Mouse (Mus musculus) thymus, adult 18-20 months (tissue): Measurements from ENCODE around the gene Fen1.

Source experiments
- DNase-seq, 2 experiments: peaks; one replicate each; pipeline ENCODE4 v3.0.0; 2022; ENCODE audit warnings: mixed read lengths in 2 of 2

Gene Fen1

DNA sequence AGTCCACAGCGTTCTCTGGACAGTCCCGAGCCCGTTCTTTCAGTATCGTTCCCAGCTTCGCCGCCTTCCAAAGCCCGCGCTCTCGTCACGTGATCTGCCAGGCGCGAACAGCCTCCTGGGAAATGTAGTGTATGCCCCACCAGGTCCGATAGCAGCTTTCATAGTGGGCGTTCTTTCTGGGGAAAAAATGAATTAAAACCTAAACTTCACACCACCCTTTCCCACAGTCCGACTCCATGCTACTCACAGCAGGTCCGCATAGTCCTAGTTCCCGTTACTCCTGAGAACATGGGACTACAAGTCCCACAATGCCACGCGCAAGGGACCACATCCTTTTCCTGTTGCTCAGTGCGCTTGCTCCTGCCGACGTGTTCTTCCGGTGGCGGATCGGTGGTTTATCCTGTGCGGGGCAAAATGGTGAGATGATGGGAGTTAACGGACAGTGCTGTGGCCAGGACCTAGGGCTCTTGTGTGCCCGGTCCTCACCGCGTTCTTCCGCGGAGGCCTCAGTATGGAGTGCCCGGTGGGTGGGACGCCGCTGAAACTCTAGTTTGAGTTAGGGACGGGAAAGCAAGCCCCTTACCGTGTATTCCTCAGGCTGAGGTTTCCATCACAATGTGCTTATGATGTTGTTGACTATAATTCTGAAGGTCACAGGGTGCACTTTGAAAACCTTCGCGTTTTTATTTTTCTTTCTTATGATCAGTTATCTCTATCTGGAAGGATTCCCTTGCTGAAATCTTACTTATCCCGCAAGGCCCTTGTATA is at the start of gene Fen1, which contains the start of gene Tmem258:
Fen1 (minus strand) TSS at position 322 of the 768 bp plus-strand sequence.
Tmem258 (plus strand) TSS at position 167 of the 768 bp plus-strand sequence.
- DNase-seq, result peak; percentile 72 to 82

DNA sequence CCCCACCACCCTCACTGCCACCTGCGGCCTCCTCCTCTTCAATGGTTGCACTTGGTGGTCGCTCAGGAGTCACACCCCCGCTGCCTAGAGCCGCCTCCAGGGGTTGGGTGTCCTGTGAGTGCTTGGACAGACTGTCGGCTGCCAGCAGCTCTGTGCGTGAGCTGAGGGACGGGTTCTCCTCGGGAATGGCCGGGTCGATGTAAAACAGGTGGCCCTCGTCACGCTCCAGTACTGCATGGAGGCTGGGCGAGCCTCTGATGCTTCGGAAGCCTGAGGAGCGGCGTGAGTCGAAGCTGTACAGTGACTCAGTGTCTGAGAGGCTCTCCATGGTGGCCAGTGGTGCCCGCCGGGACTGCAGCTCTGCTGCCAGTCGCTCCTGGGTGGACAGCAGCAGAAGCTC is 44.2 kb upstream of the Fen1 start:
- DNase-seq, result no peak

DNA sequence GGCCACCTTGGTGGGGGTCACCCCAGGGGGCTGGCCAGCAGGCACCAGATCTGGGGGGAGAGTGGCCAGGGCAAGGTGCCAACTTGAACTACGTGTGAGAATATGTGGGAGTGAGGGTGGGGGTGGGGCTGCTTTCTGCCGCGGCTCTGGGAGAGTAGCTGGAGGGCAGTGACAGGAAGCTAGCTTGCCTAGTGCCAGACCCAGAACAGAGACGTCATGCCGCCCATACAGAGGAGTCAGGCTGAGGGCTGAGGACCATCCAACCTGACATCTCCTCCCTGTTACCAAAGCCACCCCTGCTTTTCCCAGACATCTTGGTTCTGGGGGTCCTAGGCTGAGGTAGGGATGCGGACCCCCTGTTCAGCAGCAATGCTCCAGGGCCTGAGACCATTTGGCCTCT is 43.2 kb upstream of the Fen1 start:
- DNase-seq, result no peak

DNA sequence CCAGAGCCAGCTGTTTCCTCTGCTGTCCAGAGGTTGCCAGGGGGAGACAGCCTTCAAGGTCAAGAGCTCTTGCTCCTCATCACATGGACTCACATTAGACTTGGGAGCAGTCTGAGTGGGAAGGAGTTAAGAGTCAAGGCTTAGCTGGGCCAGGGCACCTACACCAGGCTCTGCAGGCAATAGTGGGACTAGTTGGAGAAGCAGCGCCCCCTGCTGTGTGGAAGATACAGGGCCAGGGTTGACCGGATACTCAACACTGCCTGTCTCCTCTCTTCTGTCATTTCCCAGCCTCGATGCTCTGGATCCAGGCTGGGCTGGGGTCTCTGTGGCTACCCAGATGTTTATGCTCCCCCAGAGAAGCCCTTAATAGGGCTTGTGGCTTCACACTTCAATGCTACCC is 40.2 kb upstream of the Fen1 start:
- DNase-seq, result no peak

DNA sequence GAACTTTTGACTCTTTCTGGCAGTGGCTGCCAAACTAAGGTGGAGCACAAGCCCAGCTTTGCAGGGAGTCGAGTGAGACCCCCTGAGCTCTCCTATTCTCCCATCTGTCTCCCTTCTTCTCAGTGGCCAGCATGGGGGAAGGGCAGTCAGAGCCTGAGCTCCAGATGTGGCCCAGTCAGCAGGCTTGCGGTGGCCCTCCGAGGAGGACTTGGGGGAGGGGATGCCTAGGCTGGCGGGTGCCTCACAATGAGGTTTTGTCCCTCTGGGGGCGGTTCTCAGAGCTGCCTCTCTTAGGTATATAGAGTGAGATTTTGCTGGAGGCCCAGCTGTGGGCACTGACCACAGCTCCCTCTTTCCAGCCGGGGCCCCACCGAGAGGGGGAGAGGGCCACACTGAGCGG is 38.9 kb upstream of the Fen1 start:
- no peak for DNase-seq

DNA sequence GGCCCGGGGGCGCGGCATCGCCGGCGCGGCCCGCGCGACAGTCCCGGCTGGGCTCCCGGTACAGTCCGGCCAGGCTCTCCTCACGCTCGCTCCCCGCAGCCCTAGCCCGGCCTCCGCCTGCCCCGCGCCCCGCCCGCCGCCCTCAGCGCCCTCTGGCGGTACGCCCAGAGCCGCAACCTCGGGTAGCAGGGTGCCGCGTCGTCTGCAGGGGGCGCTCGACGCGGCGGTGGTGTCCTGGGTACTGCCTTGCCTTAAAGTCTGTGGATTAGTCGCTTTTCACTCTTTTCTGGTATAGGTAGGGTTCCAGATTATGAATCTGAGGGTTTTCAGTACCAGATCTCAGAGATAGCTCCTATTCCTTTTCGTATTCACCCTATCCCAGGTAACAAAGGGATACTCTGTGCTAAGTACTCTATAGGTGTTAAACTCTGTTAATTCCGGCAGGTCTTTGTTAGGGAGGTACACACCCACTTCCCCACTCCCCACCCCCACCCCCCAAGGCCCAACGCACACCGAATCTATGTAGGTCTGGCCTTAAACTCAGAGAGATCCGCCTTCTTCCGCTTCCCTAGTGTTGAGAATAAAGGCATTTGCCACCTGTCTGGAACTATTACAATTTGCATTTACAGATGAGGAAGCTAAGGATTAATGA is 36.8 kb upstream of the Fen1 start, which contains the start of gene Myrf:
Myrf (minus strand) TSS at position 95 of the 652 bp plus-strand sequence.
- DNase-seq, result peak; percentile 23 to 42

DNA sequence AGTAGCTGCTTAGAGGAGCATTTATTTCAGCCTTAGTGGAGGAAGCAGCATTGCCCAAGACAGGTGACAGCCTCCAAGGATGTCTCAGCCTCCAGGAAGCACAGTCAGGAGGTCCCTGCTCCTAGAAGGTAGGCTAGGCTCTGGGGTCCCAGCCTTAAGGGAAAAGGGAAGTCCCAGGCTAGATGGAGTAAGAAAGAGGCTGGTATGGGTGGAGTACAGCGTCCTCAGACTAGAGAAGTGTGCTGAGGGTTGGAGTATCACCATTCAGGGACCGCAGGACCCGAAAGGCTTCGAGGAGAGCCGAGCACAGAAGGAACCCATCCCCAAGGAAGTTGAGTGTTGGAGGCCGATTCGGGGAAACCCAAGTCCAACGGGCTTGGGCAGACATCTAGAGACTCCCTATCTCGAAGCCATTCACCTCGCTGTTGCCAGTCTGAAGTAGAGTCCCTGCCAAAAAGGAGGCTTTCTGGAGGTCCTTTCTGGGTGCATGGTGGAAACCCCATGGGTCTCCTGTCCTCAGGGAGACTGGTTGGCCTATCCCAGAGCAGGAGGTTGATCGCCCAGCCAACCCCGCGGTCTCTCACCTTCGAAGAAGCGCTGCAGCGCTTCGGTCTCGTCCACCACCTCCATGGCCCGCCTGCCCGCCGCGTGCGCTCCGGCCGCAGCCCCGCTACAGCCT is 36.1 kb upstream of the Fen1 start:
- DNase-seq, result no peak

DNA sequence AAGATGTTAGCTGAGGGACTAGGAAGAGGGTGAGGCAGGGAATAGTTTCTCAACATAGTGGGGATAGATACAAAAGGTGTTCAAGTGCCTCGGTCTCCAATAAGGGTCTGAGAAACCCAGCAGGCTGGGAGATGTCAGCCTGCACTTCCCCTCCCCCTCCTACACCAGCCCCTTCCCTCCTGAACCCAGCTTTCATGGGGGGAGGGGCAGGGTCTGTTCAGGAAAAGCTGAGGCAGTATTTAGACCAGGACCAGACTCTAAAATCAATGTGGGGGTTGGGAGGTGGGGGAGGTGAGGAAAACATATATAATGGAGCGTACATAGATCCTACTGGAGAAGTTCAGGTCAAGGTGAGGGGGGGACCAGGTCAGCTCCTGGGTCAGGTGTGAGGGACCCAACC is 35.5 kb upstream of the Fen1 start:
- DNase-seq, result no peak

DNA sequence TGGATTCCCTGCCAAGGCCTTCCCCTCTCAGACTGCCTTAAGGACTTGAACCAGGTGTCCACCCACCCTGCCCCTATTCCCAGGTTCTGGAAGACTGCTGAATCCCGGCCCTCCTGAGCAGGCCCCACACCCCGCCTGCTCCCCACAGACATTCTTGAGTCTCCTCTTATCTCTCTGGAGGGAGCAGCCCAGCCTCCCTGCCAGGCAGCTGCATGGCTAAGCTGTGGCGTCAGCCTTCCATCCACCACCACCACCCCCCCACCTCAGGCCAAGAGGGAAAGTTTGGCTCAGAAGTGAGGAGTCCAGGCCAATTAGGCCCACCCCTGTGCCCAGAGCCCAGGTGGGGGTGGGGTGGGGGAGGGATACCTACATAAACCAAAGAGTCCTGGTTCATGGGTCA is 34.5 kb upstream of the Fen1 start:
- DNase-seq, result no peak

DNA sequence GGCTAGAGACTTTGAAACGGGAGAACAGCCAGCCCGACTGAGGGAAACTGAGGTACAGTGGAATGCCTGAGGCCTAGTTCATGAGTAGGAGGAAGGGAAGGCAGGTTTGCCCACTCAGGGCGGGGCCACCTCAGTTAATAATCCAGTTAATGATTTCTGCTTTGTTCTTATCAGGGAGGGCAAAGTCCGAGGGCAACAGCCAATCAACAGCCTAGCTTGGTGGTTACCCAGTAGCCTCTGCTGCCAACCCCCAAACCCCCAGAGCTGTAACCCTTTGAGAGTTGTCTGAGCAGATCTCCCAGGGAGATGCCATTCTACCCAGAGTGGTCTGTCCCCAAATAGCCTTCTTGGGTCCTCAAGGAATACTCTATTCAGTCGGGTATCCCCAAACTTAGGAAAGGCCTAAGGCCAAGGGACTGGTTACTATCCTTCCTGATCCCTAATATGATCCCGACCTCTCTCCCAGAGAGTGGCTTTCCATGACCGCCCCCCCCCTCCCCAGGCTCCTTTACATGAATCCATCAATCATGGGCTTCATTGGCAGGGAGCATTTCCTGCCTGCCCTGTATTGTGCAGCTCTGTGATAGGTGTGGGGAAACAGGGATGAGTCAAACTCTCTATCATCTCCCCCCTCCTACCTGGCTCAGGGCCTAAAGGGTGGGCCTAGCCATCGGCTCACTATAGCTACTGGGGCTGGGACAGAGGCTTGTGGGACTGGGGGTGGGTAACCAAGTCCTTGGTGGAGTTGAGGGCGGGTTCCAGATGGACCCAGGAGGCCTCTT is 32.0 kb upstream of the Fen1 start:
- no peak for DNase-seq

DNA sequence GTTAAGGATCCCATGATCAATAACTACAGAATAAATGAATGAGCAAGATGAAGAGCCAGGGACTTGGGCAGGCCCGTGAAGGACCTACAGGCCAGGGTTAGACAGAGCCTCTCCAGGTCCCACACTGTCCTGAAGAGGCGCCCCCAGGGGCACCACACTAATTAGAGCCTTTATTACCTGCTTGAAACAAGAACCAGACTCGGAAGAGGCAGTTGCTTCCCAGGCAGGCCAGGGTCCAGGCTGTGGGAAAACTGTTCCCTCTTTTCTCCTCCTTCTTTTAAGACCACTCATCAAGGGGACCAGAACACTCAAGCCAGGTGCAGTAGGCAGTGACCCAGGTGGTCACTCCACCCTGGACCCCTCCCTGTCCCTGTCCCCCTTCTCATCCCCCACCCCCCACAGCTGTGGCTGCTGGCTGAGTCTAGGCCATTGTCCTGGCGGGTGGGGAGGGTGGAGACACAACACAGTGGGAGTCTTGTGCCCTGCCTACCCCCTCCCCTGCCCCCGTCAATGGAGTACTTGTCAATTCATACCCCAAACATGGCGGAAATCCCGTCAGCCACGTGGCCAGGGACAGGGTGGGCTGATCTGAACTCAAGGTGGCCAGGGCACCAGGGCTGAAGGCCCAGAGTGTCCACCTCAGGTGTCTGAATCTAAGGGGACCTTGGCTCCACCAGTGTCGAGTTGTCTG is 28.5 kb upstream of the Fen1 start:
- DNase-seq, result no peak

DNA sequence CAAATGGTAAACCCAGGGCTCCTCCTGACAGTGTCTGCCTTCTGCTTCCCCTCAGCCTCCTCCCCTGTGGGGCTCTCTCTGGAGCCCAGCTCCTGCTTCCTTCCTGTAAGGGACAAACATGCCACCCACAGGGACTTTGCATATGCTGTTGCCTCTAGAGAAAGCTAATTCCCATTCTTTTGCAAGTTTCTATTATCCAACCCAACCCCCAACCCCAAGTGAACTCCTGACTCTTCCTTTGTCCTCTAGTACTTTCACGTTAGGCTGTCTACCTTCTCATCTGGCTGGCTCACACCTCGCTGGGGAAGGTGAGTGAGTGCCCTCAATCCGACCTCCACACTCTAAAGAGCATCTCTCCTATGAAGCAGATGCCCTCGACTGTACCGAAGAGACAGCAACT is 27.9 kb upstream of the Fen1 start:
- no peak for DNase-seq

DNA sequence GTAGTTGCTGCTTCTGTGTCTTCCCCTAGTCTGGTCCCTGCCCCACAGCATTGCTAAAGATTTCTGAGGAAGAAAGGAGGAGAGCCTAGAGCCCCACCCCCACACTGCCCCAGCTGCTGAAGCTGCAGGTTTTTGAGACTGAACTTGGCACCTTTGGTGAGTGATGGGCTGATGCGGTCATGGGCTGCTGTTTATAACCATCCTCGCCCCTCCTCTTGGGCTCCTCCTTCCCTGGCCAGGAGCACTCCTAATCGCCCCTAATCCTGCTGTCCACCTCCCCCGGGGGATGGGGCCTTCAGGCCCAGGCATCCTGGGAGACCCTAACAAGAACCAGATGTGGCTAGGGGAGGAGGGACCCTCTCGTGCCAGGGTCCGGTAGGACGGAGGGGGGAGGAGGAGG is 27.0 kb upstream of the Fen1 start:
- DNase-seq, result no peak

DNA sequence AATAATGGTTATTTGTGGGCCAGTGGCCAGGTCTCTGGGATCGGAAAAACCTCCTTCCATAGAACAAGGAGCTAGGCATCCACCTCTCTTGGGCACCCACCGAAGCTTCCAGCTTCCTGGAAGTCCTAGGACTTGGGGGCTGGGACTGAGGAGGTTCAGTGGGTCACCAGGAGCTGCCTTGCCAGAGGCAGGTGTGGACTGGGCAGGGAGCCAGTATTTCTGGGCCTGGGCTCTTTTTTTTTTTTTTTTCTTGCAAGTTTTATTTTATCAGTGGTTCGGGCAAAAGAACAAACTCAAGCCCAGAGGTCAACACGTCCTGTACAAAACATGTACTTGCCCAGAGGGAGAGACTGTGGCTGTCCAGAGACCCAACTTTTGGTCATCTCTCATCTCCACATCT is 21.8 kb upstream of the Fen1 start:
- no peak for DNase-seq

DNA sequence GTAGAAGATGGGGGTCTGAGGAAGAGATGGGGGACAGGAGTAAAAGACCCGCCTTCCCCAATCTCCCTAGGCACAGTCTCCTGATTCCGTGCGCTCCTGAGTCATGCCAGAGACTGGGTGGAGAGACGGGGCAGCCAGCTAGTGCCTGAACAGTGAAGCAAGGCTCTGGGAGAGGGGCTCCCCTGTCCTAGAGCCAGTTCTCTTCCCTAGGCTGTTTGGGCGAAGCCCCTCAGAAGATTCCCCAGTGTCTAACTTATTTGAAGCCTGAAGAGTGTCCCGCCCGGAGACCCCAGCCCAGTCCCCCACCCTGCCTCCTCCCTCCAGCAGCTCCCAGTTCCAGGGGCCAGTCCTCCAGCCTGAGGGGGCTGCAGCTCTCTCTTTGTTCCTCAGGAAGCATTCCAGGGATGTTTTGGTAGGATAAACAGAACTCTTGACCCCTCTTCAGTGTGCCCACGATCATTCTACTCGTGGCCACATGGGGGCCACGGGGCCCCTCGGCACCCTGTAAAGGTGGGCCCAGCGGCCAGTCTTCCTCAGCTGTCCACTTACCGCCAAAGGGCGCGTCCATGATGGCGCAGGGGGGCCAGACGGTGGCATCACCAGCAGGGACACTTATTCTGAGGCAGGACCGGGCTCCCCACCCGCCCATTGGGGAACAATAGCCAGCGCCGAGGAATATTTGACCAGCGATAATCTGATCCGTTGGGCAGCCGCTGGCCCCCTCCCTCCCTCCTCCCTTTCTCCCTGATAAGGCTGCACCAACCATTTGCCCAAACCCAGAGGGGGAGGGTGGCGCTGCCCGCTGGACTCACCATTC is 20.9 kb upstream of the Fen1 start:
- no peak for DNase-seq

DNA sequence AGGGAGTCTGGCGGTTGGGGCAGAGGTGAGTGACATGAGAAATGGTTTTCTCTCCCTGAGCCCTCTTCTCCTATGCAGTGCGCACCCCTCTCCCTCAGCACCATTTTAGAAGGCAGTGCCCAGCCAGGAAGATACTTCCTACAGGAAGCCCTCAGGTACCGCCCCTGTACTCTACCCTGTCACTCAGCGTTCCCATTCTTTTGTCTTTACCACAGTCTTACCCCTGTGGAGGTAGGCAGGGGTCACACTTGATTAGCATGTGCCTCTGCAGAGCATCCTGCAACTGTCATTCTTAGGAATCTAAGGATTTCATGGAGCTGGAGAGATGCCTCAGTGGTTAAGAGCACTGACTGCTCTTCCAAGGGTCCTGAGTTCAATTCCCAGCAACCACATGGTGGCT is 19.6 kb upstream of the Fen1 start:
- DNase-seq, result no peak

DNA sequence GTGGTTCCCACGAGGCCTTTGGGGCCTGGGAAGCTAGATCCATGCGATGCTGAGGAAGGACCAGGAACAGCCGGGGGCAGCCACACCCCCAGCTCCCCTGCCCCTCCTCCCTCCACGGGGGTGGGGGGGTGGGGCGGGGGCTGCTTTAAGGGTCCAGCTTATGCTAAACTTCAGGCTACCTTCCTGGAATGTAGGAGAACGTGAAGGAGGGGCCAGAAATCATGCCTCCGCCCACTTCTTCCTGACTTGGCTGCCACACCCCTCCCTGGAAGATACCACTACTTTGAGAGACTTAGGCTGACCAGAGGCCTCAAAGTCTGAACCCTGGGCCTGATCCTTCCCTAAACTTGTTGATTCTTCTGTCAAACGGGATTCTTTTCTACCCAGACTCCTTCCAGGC is 18.7 kb upstream of the Fen1 start:
- no peak for DNase-seq

DNA sequence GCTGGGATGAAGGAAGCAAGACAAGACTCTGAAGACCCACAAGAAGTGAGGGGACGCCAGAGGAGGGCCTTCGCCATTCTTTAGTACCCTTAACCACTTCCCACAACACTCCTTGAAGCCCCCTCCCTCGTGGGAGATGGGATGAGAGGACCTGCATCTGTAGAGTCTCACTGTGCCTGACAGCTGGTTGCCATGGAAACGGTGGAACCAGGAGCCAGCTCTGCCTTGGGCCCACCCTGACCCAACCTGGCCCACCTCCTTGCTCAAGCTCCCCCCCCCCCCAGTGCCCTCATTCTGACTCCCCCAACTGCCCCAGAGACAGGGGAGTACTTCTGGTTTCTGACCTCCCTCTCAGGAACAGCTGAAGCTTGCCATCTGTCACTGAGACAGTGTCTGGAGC is 17.6 kb upstream of the Fen1 start:
- no peak for DNase-seq

DNA sequence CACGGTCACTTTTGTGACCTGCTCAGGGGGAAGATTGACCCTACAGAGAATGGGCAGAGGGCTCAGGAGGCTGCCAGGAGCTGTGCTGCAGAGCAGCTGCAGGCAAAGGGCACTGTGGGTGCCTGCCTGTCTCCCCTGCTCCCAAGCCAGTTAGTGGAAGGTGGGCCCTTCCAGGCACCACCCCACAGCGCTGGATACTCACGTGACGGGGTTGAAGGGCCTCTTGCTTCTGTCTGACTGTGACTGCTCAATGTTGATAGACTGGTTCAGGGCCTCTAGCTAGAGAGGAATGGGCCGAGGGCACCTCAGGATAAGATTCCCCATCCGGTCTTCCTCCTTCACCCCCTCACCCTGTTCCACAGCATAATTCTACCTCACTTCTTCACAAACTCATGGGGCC is 15.6 kb upstream of the Fen1 start:
- DNase-seq, result no peak

DNA sequence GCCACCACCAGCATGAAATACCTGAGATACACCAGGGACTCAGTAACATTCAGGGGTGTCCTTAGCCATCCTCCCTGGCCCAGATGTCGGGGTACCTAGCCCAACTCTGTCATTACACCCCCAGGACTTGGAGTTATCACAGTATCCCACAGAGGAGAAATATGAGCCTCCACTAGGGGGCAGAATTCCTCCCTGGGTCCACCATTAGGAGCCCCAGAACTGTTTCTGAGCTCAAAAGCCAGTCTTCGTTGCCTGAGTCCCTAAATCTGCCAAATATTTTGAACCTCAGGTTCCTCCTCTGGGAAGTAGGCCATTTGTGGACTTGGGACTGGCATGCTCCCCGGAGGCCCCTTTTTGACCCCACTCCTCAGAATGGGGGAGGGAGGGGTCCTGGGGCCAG is 15.1 kb upstream of the Fen1 start:
- DNase-seq, result no peak

DNA sequence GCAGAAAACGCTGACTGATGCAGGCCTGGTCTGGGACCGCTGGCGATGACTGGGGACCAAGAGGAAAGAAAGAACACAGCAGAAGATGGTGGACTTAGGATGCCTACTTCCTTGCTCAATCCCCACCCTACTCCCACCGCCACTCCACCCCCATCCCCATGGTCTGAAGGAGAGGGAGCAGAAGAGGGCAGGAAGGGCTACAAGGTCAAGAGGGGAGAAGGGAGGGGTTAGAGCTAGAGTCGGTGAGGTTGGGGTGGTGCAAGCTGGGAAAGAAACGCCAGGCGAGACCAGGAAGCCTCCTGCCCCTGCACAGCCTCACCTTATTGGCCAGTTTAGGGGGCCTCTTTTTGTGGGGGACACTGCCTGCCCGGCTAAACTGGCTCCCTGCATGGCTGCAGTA is 12.1 kb upstream of the Fen1 start:
- DNase-seq, result no peak
